Mouse (Mus musculus): ENCODE measurements around the gene Homez. TPM values are rescaled to one million over a fixed set of nuclear protein-coding genes. Genes with fewer than 3 reads are reported as not detected.

Gene Homez
- polyA plus RNA-seq, 1 experiment = 16.8 TPM

- H3K4me3 ChIP-seq (ENCODE audit: low read depth, low read length) = peak within 1 kb of the TSS; percentile 16
These were observed 56.8 kb downstream of the Homez start, which contains the start of gene Rnf212b for GRCm38 (mm10) chr14:54813991-54814390. TSS of gene Rnf212b (plus strand) at chr14:54814141.

GRCm38 (mm10) chr14:54809668-54810033 lies 61.1 kb downstream of the Homez start:
- H3K4me1 ChIP-seq (ENCODE audit: control insufficient read depth, insufficient read depth, low read length) = no peaks in the 10 kb centered on the region
- TF ChIP-seq CTCF (IDR thresholded peaks at IDR 0.05; ENCODE audit: low read depth, low read length) (no peak), EP300 (IDR thresholded peaks at IDR 0.05; ENCODE audit: insufficient read depth, low read depth, low read length) (no peak), POLR2A (IDR thresholded peaks at IDR 0.05; ENCODE audit: insufficient read depth, low read length) (no peak)
- H3K9ac ChIP-seq (ENCODE audit: low read depth, poor library complexity, severe bottlenecking) = no peak overlapping the region
- no peaks in the 10 kb centered on the region; the same call in 1 of the 2 replicates for H3K9me3 ChIP-seq (replicated peaks; ENCODE audit: control insufficient read depth, insufficient read depth, low read length, poor library complexity, severe bottlenecking)
- peaks cover 2% of the 10 kb centered on the region for H3K27me3 ChIP-seq (ENCODE audit: control insufficient read depth, insufficient read depth, low read length, poor library complexity, severe bottlenecking)
- no peak overlapping the region for H3K27ac ChIP-seq (ENCODE audit: insufficient read depth, low read length)
- H3K4me3 ChIP-seq (ENCODE audit: low read depth, low read length) = no peak overlapping the region
- H3K36me3 ChIP-seq (ENCODE audit: control insufficient read depth, insufficient read depth, low read length, poor library complexity, severe bottlenecking) = no peaks in the 10 kb centered on the region

More at GRCm38 (mm10) chr14:54813991-54814390, 56.8 kb downstream of the Homez start, which contains the start of gene Rnf212b:
- no peak within 1 kb of the TSS for H3K27ac ChIP-seq (ENCODE audit: insufficient read depth, low read length)
- H3K36me3 ChIP-seq (ENCODE audit: control insufficient read depth, insufficient read depth, low read length, poor library complexity, severe bottlenecking) = no peaks in the 10 kb centered on the region
- no peaks in the 10 kb centered on the region; the same call in 1 of the 2 replicates for H3K9me3 ChIP-seq (replicated peaks; ENCODE audit: control insufficient read depth, insufficient read depth, low read length, poor library complexity, severe bottlenecking)
- TF ChIP-seq POLR2A (IDR thresholded peaks at IDR 0.05; ENCODE audit: insufficient read depth, low read length) = no peak
- TF ChIP-seq EP300 (IDR thresholded peaks at IDR 0.05; ENCODE audit: insufficient read depth, low read depth, low read length) = 0 out of 2 replicates have a peak, but pooled peaks have one; percentile 16
- H3K4me1 ChIP-seq (ENCODE audit: control insufficient read depth, insufficient read depth, low read length) = no peaks in the 10 kb centered on the region
- H3K9ac ChIP-seq (ENCODE audit: low read depth, poor library complexity, severe bottlenecking) = no peak within 1 kb of the TSS
- peaks cover 2% of the 10 kb centered on the region for H3K27me3 ChIP-seq (ENCODE audit: control insufficient read depth, insufficient read depth, low read length, poor library complexity, severe bottlenecking)

DNA sequence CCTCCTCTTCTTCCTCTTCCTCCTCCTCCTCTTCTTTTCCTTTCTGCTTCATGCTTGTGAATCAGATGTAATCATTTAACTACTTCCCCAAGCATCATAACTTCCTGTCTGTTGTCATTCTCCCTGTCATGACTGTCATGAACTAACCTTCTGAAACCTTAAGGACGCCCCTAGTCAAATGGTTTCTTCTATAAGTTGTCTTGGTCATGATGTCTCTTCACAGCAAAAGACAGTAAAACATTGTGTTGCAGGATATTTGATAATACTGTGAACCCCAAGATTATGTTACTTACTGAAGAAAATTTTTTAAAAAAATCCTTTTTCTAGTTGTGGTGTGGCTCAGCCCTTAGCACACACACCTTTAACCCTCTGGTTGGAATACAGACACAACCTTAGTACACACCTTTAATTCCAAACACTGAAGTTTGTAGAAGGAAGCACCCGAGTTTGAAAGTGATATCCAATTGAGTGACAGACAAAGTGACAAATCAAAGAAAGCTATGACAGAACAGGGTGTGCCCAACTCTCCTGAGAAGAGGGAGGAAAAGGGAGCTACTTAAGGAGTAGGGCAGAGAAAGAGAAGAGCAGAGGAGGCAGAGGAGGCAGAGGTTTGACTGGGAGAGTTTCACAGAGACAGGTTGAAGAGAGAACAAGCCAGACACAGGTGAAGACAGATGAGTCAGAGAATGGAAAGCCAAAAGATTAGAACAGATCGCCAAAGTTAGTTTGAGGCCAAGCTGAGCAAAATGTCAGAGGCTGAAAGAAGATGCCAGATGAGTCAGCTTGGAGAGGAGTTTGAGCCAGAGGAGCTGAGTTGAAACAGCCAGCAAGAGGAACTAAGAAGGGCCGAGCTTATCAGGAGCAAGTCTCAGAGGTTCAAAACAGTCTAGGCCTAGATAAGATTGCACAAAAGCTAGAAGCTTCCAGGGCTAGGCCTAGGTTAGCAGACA lies 61.8 kb downstream of the Homez start:
- H3K4me1 ChIP-seq (ENCODE audit: control insufficient read depth, insufficient read depth, low read length) = no peaks in the 10 kb centered on the region
- H3K27ac ChIP-seq (ENCODE audit: insufficient read depth, low read length) = no peak overlapping the region
- H3K4me3 ChIP-seq (ENCODE audit: low read depth, low read length) = no peak overlapping the region
- no peaks in the 10 kb centered on the region; the same call in 1 of the 2 replicates for H3K9me3 ChIP-seq (replicated peaks; ENCODE audit: control insufficient read depth, insufficient read depth, low read length, poor library complexity, severe bottlenecking)
- no peak for TF ChIP-seq EP300 (IDR thresholded peaks at IDR 0.05; ENCODE audit: insufficient read depth, low read depth, low read length)
- TF ChIP-seq POLR2A (IDR thresholded peaks at IDR 0.05; ENCODE audit: insufficient read depth, low read length) = no peak
- no peak for TF ChIP-seq CTCF (IDR thresholded peaks at IDR 0.05; ENCODE audit: low read depth, low read length)
- H3K9ac ChIP-seq (ENCODE audit: low read depth, poor library complexity, severe bottlenecking) = no peak overlapping the region
- peaks cover 2% of the 10 kb centered on the region for H3K27me3 ChIP-seq (ENCODE audit: control insufficient read depth, insufficient read depth, low read length, poor library complexity, severe bottlenecking)
- H3K36me3 ChIP-seq (ENCODE audit: control insufficient read depth, insufficient read depth, low read length, poor library complexity, severe bottlenecking) = no peaks in the 10 kb centered on the region

DNA sequence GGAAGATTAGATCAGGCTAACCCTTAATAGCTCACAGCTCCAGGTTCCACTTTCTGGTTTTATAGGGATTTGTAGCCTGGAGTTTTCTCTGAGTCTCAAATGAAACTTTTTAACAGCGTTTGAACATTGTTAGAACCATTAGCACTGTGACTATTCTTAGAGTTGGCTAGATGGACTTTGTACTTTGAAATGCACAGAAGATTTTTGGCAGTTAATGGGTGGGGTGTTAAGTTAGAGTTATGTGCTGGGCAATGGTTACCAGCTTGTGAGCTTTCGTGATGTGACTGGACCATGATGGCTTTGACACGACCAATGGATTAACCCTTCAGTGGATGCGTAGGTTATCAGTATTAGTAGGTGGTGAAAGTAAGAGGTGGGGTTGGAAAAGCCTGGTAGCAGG lies 64.6 kb downstream of the Homez start:
- H3K9me3 ChIP-seq (replicated peaks; ENCODE audit: control insufficient read depth, insufficient read depth, low read length, poor library complexity, severe bottlenecking) = no peaks in the 10 kb centered on the region
- H3K9ac ChIP-seq (ENCODE audit: low read depth, poor library complexity, severe bottlenecking) = no peak overlapping the region
- no peak for TF ChIP-seq CTCF (IDR thresholded peaks at IDR 0.05; ENCODE audit: low read depth, low read length)
- no peak for TF ChIP-seq POLR2A (IDR thresholded peaks at IDR 0.05; ENCODE audit: insufficient read depth, low read length)
- no peak for TF ChIP-seq EP300 (IDR thresholded peaks at IDR 0.05; ENCODE audit: insufficient read depth, low read depth, low read length)
- no peak overlapping the region for H3K27ac ChIP-seq (ENCODE audit: insufficient read depth, low read length)
- H3K36me3 ChIP-seq (ENCODE audit: control insufficient read depth, insufficient read depth, low read length, poor library complexity, severe bottlenecking) = no peaks in the 10 kb centered on the region
- no peak overlapping the region for H3K4me3 ChIP-seq (ENCODE audit: low read depth, low read length)
- H3K4me1 ChIP-seq (ENCODE audit: control insufficient read depth, insufficient read depth, low read length) = no peaks in the 10 kb centered on the region
- peaks cover 2% of the 10 kb centered on the region; the same call in 1 of the 2 replicates for H3K27me3 ChIP-seq (ENCODE audit: control insufficient read depth, insufficient read depth, low read length, poor library complexity, severe bottlenecking)

Other genes with a start within 250 kb of the Homez start
- 0.21 and 0.64 TPM in 2 replicates for gene Psmb11, start 249.5 kb downstream of the Homez start, polyA plus RNA-seq (2011; ENCODE audit: insufficient read depth, insufficient read length, low read depth, missing spikeins)
- gene Gm17606, start 230.0 kb downstream of the Homez start, polyA plus RNA-seq (2011; ENCODE audit: insufficient read depth, insufficient read length, low read depth, missing spikeins) = not detected in 2 replicates
- 6.0 and 6.4 TPM in 2 replicates for gene Cdh24, start 229.6 kb downstream of the Homez start, polyA plus RNA-seq (2011; ENCODE audit: insufficient read depth, insufficient read length, low read depth, missing spikeins)
- gene 1700123O20Rik, start 184.7 kb downstream of the Homez start, polyA plus RNA-seq (2011; ENCODE audit: insufficient read depth, insufficient read length, low read depth, missing spikeins) = 25.9 and 26.4 TPM in 2 replicates
- 299 and 323 TPM in 2 replicates for gene Acin1, start 184.0 kb downstream of the Homez start, polyA plus RNA-seq (2011; ENCODE audit: insufficient read depth, insufficient read length, low read depth, missing spikeins)
- 0.42 TPM in 1 of 2 replicates, not detected in the other for gene Gm29776, start 172.1 kb downstream of the Homez start, polyA plus RNA-seq (2011; ENCODE audit: insufficient read depth, insufficient read length, low read depth, missing spikeins)
- not detected in 2 replicates for gene Cebpe, start 158.8 kb downstream of the Homez start, polyA plus RNA-seq (2011; ENCODE audit: insufficient read depth, insufficient read length, low read depth, missing spikeins)
- gene Slc7a8, start 89.0 kb downstream of the Homez start, polyA plus RNA-seq (2011; ENCODE audit: insufficient read depth, insufficient read length, low read depth, missing spikeins) = 2.0 and 2.3 TPM in 2 replicates
- 0.66 and 1.5 TPM in 2 replicates for gene Rnf212b, start 56.8 kb downstream of the Homez start, polyA plus RNA-seq (2011; ENCODE audit: insufficient read depth, insufficient read length, low read depth, missing spikeins)
- gene Ppp1r3e, start 6.6 kb upstream of the Homez start, polyA plus RNA-seq (2011; ENCODE audit: insufficient read depth, insufficient read length, low read depth, missing spikeins) = 4.2 and 6.3 TPM in 2 replicates
- 25.0 and 26.8 TPM in 2 replicates for gene Bcl2l2, start 12.4 kb upstream of the Homez start, polyA plus RNA-seq (2011; ENCODE audit: insufficient read depth, insufficient read length, low read depth, missing spikeins)
- not detected in 2 replicates for gene Gm20521, start 12.5 kb upstream of the Homez start, polyA plus RNA-seq (2011; ENCODE audit: insufficient read depth, insufficient read length, low read depth, missing spikeins)
- 317 and 318 TPM in 2 replicates for gene Pabpn1, start 21.5 kb upstream of the Homez start, polyA plus RNA-seq (2011; ENCODE audit: insufficient read depth, insufficient read length, low read depth, missing spikeins)
- gene Slc22a17, start 42.2 kb upstream of the Homez start, polyA plus RNA-seq (2011; ENCODE audit: insufficient read depth, insufficient read length, low read depth, missing spikeins) = 25.9 and 29.0 TPM in 2 replicates
- gene Efs, start 55.2 kb upstream of the Homez start, polyA plus RNA-seq (2011; ENCODE audit: insufficient read depth, insufficient read length, low read depth, missing spikeins) = 48.3 and 55.8 TPM in 2 replicates
- gene Il25, start 61.7 kb upstream of the Homez start, polyA plus RNA-seq (2011; ENCODE audit: insufficient read depth, insufficient read length, low read depth, missing spikeins) = 1.5 TPM in 1 of 2 replicates, not detected in the other
- not detected in 2 replicates for gene Cmtm5, start 65.3 kb upstream of the Homez start, polyA plus RNA-seq (2011; ENCODE audit: insufficient read depth, insufficient read length, low read depth, missing spikeins)
- 1.2 TPM in 1 of 2 replicates, not detected in the other for gene Myh6, start 96.0 kb upstream of the Homez start, polyA plus RNA-seq (2011; ENCODE audit: insufficient read depth, insufficient read length, low read depth, missing spikeins)
- not detected in 2 replicates for gene Gm17428, start 106.0 kb upstream of the Homez start, polyA plus RNA-seq (2011; ENCODE audit: insufficient read depth, insufficient read length, low read depth, missing spikeins)
- 3.1 TPM in 2 replicates for gene Myh7, start 123.7 kb upstream of the Homez start, polyA plus RNA-seq (2011; ENCODE audit: insufficient read depth, insufficient read length, low read depth, missing spikeins)
- gene Ngdn, start 144.5 kb upstream of the Homez start, polyA plus RNA-seq (2011; ENCODE audit: insufficient read depth, insufficient read length, low read depth, missing spikeins) = 52.7 and 55.2 TPM in 2 replicates
- gene Zfhx2, start 221.4 kb upstream of the Homez start, polyA plus RNA-seq (2011; ENCODE audit: insufficient read depth, insufficient read length, low read depth, missing spikeins) = 18.1 and 24.6 TPM in 2 replicates
- gene Thtpa, start 223.8 kb upstream of the Homez start, polyA plus RNA-seq (2011; ENCODE audit: insufficient read depth, insufficient read length, low read depth, missing spikeins) = 6.9 and 8.6 TPM in 2 replicates
- gene Ap1g2, start 235.6 kb upstream of the Homez start, polyA plus RNA-seq (2011; ENCODE audit: insufficient read depth, insufficient read length, low read depth, missing spikeins) = 20.6 and 23.9 TPM in 2 replicates
- 3.6 and 4.7 TPM in 2 replicates for gene Jph4, start 246.0 kb upstream of the Homez start, polyA plus RNA-seq (2011; ENCODE audit: insufficient read depth, insufficient read length, low read depth, missing spikeins)

All from ES-Bruce4 (cell line).